15 mouse cellular contexts compared by ENCODE assay signal in genomic region chr17:48814753-48815504, GRCm38 (mm10).
A peak's percentile ranks its signal among the peaks of the same experiment; 100 is the strongest.
DNase-seq lines count a peak whose midpoint lies in the region; ATAC-seq lines count a peak whose summit lies in the region.
"Had no signal": no experiment of that assay in that cellular context is flagged by ENCODE, and none has a peak within 500 bp of the region (broad histone marks: within the 10 kb centered on the region; RNA-seq: fewer than 3 reads in every experiment).

No protein-coding gene starts in this region.

- no peak for ATAC-seq in forebrain, embryonic 12.5 days (ENCODE audit: low FRiP score)
- no peak for ATAC-seq in neural tube, embryonic 15.5 days (ENCODE audit: low FRiP score)
- ATAC-seq in midbrain, embryonic 12.5 days (ENCODE audit: low FRiP score, low read depth), result peak; percentile 85
- ATAC-seq in monocyte, adult 5-6 weeks (replicated peaks; ENCODE audit: insufficient number of reproducible peaks, low FRiP score, low TSS enrichment, poor library complexity, severe bottlenecking), result no peak

- peak; percentile 31 for DNase-seq in forebrain, embryonic 10.5 days (ENCODE audit: extremely low spot score, low spot score)
- DNase-seq in neural tube, embryonic 10.5 days (ENCODE audit: extremely low spot score, low spot score), result peak; percentile 33
- no peak for DNase-seq in urinary bladder, postnatal 10 days (ENCODE audit: low spot score)
- no peak for DNase-seq in layer of hippocampus, postnatal 36 days
- DNase-seq: adrenal gland, adult 8-10 months; cerebellum, adult 9-11 months; layer of hippocampus, adult 9-11 months had no signal

- H3K27me3 ChIP-seq in forebrain, embryonic 10.5 days (ENCODE audit: poor library complexity, severe bottlenecking), result no peaks in the 10 kb centered on the region
- no peaks in the 10 kb centered on the region; the same call in 1 of the 2 replicates for H3K27me3 ChIP-seq in forebrain, embryonic 12.5 days
- no peaks in the 10 kb centered on the region for H3K27me3 ChIP-seq in neural tube, embryonic 15.5 days (replicated peaks)
- H3K27me3 ChIP-seq in midbrain, embryonic 12.5 days, result peaks cover 12% of the 10 kb centered on the region; the same call in 1 of the 2 replicates
- H3K27me3 ChIP-seq: CH12.LX; embryonic facial prominence, embryonic 13.5 days; heart, embryonic 15.5 days; lung, embryonic 15.5 days had no signal

- H3K36me3 ChIP-seq in forebrain, embryonic 10.5 days (replicated peaks), result no peaks in the 10 kb centered on the region
- H3K36me3 ChIP-seq in forebrain, embryonic 12.5 days (replicated peaks), result no peaks in the 10 kb centered on the region
- no peaks in the 10 kb centered on the region for H3K36me3 ChIP-seq in neural tube, embryonic 15.5 days
- no peaks in the 10 kb centered on the region for H3K36me3 ChIP-seq in midbrain, embryonic 12.5 days
- H3K36me3 ChIP-seq: embryonic facial prominence, embryonic 13.5 days; heart, embryonic 15.5 days; lung, embryonic 15.5 days had no signal

- H3K4me2 ChIP-seq in forebrain, embryonic 12.5 days, result no peak overlapping the region
- no peak overlapping the region for H3K4me2 ChIP-seq in neural tube, embryonic 15.5 days
- H3K4me2 ChIP-seq in midbrain, embryonic 12.5 days (replicated peaks), result no peak overlapping the region
- H3K4me2 ChIP-seq: embryonic facial prominence, embryonic 13.5 days; heart, embryonic 15.5 days; lung, embryonic 15.5 days had no signal

- no peak overlapping the region for H3K4me3 ChIP-seq in forebrain, embryonic 10.5 days
- no peak overlapping the region for H3K4me3 ChIP-seq in forebrain, embryonic 12.5 days (replicated peaks)
- no peak overlapping the region for H3K4me3 ChIP-seq in neural tube, embryonic 15.5 days (replicated peaks)
- H3K4me3 ChIP-seq in midbrain, embryonic 12.5 days, result no peak overlapping the region
- H3K4me3 ChIP-seq: embryonic facial prominence, embryonic 13.5 days; heart, embryonic 15.5 days; lung, embryonic 15.5 days had no signal

- H3K9me3 ChIP-seq in forebrain, embryonic 10.5 days, result no peaks in the 10 kb centered on the region
- no peaks in the 10 kb centered on the region for H3K9me3 ChIP-seq in forebrain, embryonic 12.5 days
- no peaks in the 10 kb centered on the region for H3K9me3 ChIP-seq in neural tube, embryonic 15.5 days (replicated peaks)
- no peaks in the 10 kb centered on the region for H3K9me3 ChIP-seq in midbrain, embryonic 12.5 days
- H3K9me3 ChIP-seq: embryonic facial prominence, embryonic 13.5 days; heart, embryonic 15.5 days; lung, embryonic 15.5 days had no signal

- H3K4me1 ChIP-seq in forebrain, embryonic 10.5 days, result peaks cover 44% of the 10 kb centered on the region
- H3K4me1 ChIP-seq in forebrain, embryonic 12.5 days, result peaks cover 23% of the 10 kb centered on the region
- H3K4me1 ChIP-seq in neural tube, embryonic 15.5 days, result peaks cover 31% of the 10 kb centered on the region
- peaks cover 24% of the 10 kb centered on the region for H3K4me1 ChIP-seq in midbrain, embryonic 12.5 days

- 48% methylated on average over 15 of the region's 15 CpGs for WGBS in forebrain, embryonic 10.5 days
- WGBS in forebrain, embryonic 12.5 days, result 43% methylated on average over 15 of the region's 15 CpGs
- WGBS in neural tube, embryonic 15.5 days, result 46% methylated on average over 15 of the region's 15 CpGs
- WGBS in midbrain, embryonic 12.5 days, result 36% methylated on average over 15 of the region's 15 CpGs

- no peak overlapping the region for H3K27ac ChIP-seq in forebrain, embryonic 10.5 days
- H3K27ac ChIP-seq in forebrain, embryonic 12.5 days, result no peak overlapping the region
- no peak overlapping the region for H3K27ac ChIP-seq in neural tube, embryonic 15.5 days (replicated peaks)
- H3K27ac ChIP-seq in midbrain, embryonic 12.5 days (replicated peaks), result no peak overlapping the region
- H3K27ac ChIP-seq: embryonic facial prominence, embryonic 13.5 days; heart, embryonic 15.5 days; lung, embryonic 15.5 days had no signal

- H3K9ac ChIP-seq in forebrain, embryonic 12.5 days, result no peak overlapping the region
- H3K9ac ChIP-seq in neural tube, embryonic 15.5 days (replicated peaks), result no peak overlapping the region
- H3K9ac ChIP-seq in midbrain, embryonic 12.5 days (replicated peaks), result no peak overlapping the region
- H3K9ac ChIP-seq: embryonic facial prominence, embryonic 13.5 days; heart, embryonic 15.5 days; lung, embryonic 15.5 days had no signal

Comparison
In these comparisons a context has a peak if more than half of its experiments do, and no peak if none do; other contexts are left out.
1. DNase-seq: peak in forebrain, embryonic 10.5 days (single experiment) and neural tube, embryonic 10.5 days (single experiment); none in urinary bladder, postnatal 10 days (single experiment) and layer of hippocampus, postnatal 36 days (0 of 2).